Mouse (Mus musculus) kidney, adult 2 months (tissue): ENCODE results near the gene Dusp10. TPM values are rescaled to one million over a fixed set of nuclear protein-coding genes. Genes with fewer than 3 reads are reported as not detected.

Source experiments
- DNase-seq: peaks from one replicate; pipeline ENCODE4 v3.0.0; 2021
- H3K27ac ChIP-seq: fragments of 200-500 bp; 2 replicates; pipeline ENCODE4 v1.5.1; 2012; ENCODE audit warnings: low read depth, low read length, control low read depth, inconsistent platforms; ENCODE audit not compliant: insufficient read depth
- H3K27me3 ChIP-seq: fragments of 200-500 bp; replicated peaks from 2 replicates; pipeline ENCODE4 v1.6.1; 2012; ENCODE audit warnings: mild to moderate bottlenecking, moderate library complexity, low read length, inconsistent platforms; ENCODE audit not compliant: control insufficient read depth, insufficient read depth
- H3K36me3 ChIP-seq: fragments of 200-500 bp; 2 replicates; pipeline ENCODE4 v1.6.1; 2012; ENCODE audit warnings: mild to moderate bottlenecking, moderate library complexity, low read length, inconsistent platforms; ENCODE audit not compliant: control insufficient read depth, insufficient read depth
- H3K4me1 ChIP-seq: fragments of 200-500 bp; 2 replicates; pipeline ENCODE4 v1.6.1; 2011; ENCODE audit warnings: low read length; ENCODE audit not compliant: control insufficient read depth, insufficient read depth
- H3K4me3 ChIP-seq: fragments of 200-500 bp; 2 replicates; pipeline ENCODE4 v1.5.1; 2011; ENCODE audit warnings: mild to moderate bottlenecking, low read depth, low read length, control low read depth; ENCODE audit not compliant: insufficient read depth
- CTCF ChIP-seq: fragments of 200-500 bp; conservative IDR thresholded peaks from 2 replicates; pipeline ENCODE4 v1.5.1; 2011; ENCODE audit warnings: low read depth, mild to moderate bottlenecking, control low read depth, low read length, moderate library complexity, mixed read lengths; ENCODE audit not compliant: insufficient read depth, insufficient read length
- POLR2A ChIP-seq: fragments of 200-500 bp; IDR thresholded peaks from one replicate; pipeline ENCODE4 v1.6.1; 2011; ENCODE audit warnings: low read depth, low read length, control low read depth
- WGBS: fragments of 180-500 bp; shearing (Covaris S2); methylation state at CpG from one replicate; pipeline ENCODE4 v1.1.7; 2018; 5-methylcytosine and 5-hydroxymethylcytosine counted together
- polyA plus RNA-seq: library from polyadenylated mRNA; depleted of rRNA; stranded (reverse); fragments of >200 nt; gene quantifications from 2 replicates; pipeline ENCODE4 v1.2.3, GENCODE M21; 2012

Dusp10 gene
- polyA plus RNA-seq, 1 experiment: 5.3 TPM

DNA sequence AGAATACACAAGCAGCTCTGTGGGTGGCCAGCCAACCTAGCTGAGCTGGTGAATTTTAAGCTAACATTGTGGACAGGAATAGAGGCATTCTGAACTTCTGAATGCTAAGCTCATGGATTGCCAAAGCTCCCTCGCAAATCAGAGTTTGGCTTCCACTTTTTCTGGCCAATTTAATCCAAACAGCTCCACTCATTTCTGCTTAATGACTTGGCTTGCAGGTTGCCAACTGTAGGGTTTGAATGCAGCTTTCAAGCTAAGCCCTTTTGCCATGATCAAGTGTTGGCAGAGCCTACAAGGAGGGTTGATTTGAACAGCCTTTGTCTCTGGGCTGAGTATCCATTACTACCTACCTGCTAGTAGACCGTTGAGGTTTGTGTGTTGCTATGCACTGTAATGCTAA is 10.6 kb upstream of the Dusp10 start:
- no peaks in the 10 kb centered on the region for H3K27me3 ChIP-seq
- no peak for DNase-seq
- no peak overlapping the region for H3K27ac ChIP-seq
- 92% methylated on average over 2 of the region's 2 CpGs for WGBS
- TF ChIP-seq CTCF (no peak), POLR2A (no peak)
- H3K4me3 ChIP-seq: no peak overlapping the region
- H3K36me3 ChIP-seq: no peaks in the 10 kb centered on the region
- H3K4me1 ChIP-seq: no peaks in the 10 kb centered on the region

DNA sequence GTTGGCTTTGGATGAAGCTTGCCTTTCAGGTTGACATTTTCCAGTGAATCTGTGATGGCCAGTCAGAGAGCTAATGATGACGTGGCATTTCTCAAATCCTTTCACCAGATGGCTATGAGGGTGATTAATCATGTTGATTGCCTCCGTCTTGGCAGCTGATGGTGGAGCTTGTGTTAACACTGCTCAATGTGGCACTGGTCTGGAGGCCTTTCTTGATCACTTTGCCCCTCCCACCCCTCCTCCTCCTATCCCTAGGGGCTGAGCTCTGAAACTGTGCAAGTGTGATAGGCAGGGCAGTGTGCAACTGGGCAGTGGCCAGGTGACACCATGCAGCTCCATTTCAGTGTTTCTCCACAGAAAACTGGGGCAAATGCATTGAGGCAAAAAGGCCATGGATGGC is 8.8 kb upstream of the Dusp10 start:
- no peaks in the 10 kb centered on the region for H3K27me3 ChIP-seq
- no peaks in the 10 kb centered on the region for H3K4me1 ChIP-seq
- TF ChIP-seq CTCF: no peak
- no peak for TF ChIP-seq POLR2A
- H3K4me3 ChIP-seq: no peak overlapping the region
- DNase-seq: peak; percentile 4
- H3K36me3 ChIP-seq: no peaks in the 10 kb centered on the region
- H3K27ac ChIP-seq: no peak overlapping the region
- 54% methylated on average over 2 of the region's 2 CpGs for WGBS

DNA sequence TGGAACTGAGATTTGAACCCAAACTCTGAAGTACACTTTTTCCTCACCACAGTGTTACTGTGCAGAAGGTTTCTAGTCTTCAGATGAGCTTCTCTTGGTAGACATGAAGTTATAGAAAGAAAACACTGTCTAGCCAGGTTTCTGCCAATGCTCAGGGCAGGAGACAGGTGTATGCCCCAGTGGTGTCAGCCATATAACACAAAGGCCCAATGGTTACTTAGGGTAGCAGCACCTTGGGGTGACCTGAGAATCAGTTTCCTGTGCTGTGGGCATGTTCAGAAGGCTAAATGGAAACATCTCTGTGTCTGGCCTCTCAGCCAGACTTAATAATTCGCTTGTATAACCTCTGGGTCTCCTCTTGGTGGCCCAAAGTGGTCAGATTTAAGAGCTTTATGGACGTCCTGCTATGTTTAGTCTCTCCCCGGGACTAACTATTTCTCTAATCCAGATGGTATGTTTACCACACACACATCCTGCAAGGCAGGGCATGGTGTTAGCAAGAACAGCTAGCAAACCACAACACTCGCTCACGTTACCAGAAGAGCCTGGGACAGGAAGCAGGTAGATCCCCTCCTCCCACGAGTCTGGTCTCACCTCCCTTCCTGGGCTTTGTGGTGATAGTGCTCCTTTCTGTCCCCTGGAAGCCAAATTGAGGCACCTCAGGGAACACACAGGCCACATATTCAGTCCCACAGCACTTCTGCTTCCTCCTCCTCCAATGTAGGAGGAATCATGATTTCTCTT is 7.6 kb upstream of the Dusp10 start:
- Histone ChIP-seq H3K36me3 (no peaks in the 10 kb centered on the region), H3K27ac (no peak overlapping the region), H3K4me3 (no peak overlapping the region), H3K4me1 (no peaks in the 10 kb centered on the region), H3K27me3 (no peaks in the 10 kb centered on the region)
- 66% methylated on average over 6 of the region's 6 CpGs for WGBS
- TF ChIP-seq POLR2A: no peak
- TF ChIP-seq CTCF: no peak
- DNase-seq: no peak

DNA sequence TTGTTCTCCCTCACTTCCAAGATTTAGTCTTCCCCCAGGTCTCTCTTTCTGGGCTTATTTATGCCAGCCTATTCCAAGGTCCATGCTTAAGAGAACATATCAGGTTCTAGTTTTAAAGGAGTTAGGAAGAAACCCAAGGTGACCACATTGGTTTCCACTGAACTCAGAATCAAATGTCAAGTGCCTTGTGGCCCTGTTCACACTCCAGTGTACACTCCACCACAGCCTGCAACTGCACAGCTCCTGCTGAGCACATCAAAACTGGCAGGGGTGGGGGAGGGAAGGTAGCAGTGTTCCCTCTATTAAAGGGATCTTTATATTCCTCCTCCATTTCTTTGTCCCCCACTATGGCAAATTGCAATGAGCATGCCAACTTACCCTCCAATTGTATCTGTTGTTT is 7.0 kb upstream of the Dusp10 start:
- Histone ChIP-seq H3K27ac (no peak overlapping the region), H3K36me3 (no peaks in the 10 kb centered on the region)

DNA sequence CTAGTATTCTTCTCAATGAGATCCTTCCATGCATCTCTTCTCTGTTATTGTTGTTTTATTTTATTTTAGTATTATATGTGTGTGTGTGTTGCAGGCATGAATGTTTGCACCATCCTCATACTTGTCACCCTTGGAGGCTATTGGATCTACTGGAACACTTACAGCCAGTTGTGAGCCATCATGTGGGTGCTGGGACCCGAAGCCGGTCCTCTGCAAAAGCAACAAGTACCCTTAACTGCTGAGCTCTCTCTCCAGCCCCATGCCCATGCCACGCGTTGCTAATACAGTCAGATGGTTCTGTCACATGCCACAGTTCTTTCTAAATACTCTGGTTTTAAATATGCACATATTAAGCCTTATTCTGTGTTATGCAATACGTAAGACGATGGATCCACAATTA is 1.8 kb upstream of the Dusp10 start:
- DNase-seq: no peak
- no peaks in the 10 kb centered on the region for H3K36me3 ChIP-seq
- 96% methylated on average over 6 of the region's 6 CpGs for WGBS
- no peaks in the 10 kb centered on the region for H3K27me3 ChIP-seq
- TF ChIP-seq POLR2A: no peak
- TF ChIP-seq CTCF: no peak
- no peak overlapping the region for H3K27ac ChIP-seq
- H3K4me1 ChIP-seq: no peaks in the 10 kb centered on the region
- H3K4me3 ChIP-seq: no peak overlapping the region

More for the DNA sequence above, 7.0 kb upstream of the Dusp10 start:
- TF ChIP-seq POLR2A (no peak), CTCF (no peak)
- no peaks in the 10 kb centered on the region for H3K4me1 ChIP-seq
- H3K4me3 ChIP-seq: no peak overlapping the region
- DNase-seq: no peak
- H3K27me3 ChIP-seq: no peaks in the 10 kb centered on the region

DNA sequence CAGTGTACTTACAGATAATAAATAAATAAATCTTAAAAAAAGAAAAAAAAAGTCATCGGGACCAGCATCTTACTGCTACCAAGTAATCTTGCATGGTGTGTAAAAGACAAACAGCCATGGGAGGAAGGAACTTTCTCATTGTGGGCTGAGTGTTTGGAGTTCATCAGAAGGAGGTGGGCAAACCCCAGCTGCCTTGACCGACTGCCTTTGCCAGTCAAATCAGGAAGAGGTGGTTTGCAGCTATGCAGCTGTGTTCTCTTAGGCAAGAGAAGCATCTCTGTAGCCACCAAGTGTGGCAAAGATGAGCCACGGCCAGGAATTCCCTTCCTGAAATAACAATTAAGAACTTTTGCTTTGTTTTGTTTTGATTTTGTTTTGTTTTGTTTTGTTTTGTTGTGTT is 989 bp downstream of the Dusp10 start:
- H3K4me3 ChIP-seq: no peak overlapping the region
- H3K27ac ChIP-seq: no peak overlapping the region
- no peaks in the 10 kb centered on the region for H3K27me3 ChIP-seq
- H3K36me3 ChIP-seq: no peaks in the 10 kb centered on the region
- DNase-seq: no peak
- 75% methylated on average over 3 of the region's 3 CpGs for WGBS
- no peaks in the 10 kb centered on the region for H3K4me1 ChIP-seq
- TF ChIP-seq CTCF (no peak), POLR2A (no peak)

DNA sequence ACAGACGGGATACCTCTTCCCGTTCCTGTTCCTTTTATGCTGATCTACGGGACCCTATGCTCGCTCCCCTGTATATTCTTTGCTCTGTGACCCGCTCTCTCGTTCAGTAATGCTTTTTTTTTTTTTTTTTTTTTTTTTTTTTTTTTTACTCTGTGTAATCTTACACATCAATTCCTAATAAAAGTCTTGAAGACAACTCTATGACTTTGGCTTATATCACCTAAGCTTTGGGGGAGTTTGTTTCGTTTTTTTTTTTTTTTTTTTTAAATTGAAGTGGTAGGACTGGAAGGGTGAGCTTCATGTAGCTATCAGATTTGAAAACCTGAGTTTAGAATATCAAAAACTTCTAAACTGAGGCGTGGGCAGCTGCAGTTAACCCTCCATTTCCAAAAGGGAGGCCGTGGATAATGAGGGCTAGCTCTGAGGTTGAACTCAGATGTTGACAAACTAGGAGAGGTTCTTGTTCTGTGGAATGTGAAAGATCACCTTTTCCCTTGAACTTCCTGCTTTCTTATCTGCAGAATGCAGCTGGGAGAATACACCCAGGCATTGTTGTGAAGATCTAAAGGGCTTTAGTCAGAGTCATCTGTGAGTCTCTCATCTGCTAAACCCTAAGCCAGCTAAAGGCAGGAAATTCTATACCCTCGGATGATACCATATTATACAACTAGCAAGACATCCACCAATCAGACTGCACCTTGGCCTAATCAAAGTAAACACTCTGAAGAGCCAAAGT is 3.1 kb downstream of the Dusp10 start:
- Histone ChIP-seq H3K36me3 (no peaks in the 10 kb centered on the region), H3K27ac (no peak overlapping the region), H3K27me3 (no peaks in the 10 kb centered on the region), H3K4me3 (no peak overlapping the region), H3K4me1 (no peaks in the 10 kb centered on the region)
- no peak for TF ChIP-seq CTCF
- DNase-seq: no peak
- 67% methylated on average over 10 of the region's 10 CpGs for WGBS
